Comparison of ENCODE assay signal across 8 mouse cellular contexts in genomic region chr4:153482459-153483338, GRCm38 (mm10). TPM values are rescaled to one million over a fixed set of nuclear protein-coding genes. Genes with fewer than 3 reads are reported as not detected.
A peak's percentile ranks its signal among the peaks of the same experiment; 100 is the strongest.
DNase-seq lines count a peak whose midpoint lies in the region; ATAC-seq and TF ChIP-seq lines count a peak whose summit lies in the region.
"Had no signal": no experiment of that assay in that cellular context is flagged by ENCODE, and none has a peak within 500 bp of the region (broad histone marks: within the 10 kb centered on the region; RNA-seq: fewer than 3 reads in every experiment).

Gene Ajap1 (minus strand): TSS chr4:153482811.

- TF ChIP-seq CTCF in small intestine, adult 2 months (IDR thresholded peaks at IDR 0.05; ENCODE audit: extremely low read depth, insufficient read length, insufficient replicate concordance, low read depth, low read length) = no peak

- no peaks in the 10 kb centered on the region for H3K36me3 ChIP-seq in liver, embryonic 11.5 days (ENCODE audit: control insufficient read depth, insufficient read depth, low read length)
- H3K36me3 ChIP-seq in hindbrain, embryonic 14.5 days (replicated peaks; ENCODE audit: control insufficient read depth, insufficient read depth) = no peaks in the 10 kb centered on the region
- H3K36me3 ChIP-seq in liver, embryonic 13.5 days = no peaks in the 10 kb centered on the region
- H3K36me3 ChIP-seq in small intestine, adult 2 months (ENCODE audit: control insufficient read depth, insufficient read depth, low read length) = no peaks in the 10 kb centered on the region

- H3K27me3 ChIP-seq in liver, embryonic 11.5 days (replicated peaks; ENCODE audit: control insufficient read depth, insufficient read depth, low read length) = peaks cover 71% of the 10 kb centered on the region
- H3K27me3 ChIP-seq in hindbrain, embryonic 14.5 days (ENCODE audit: control insufficient read depth, insufficient read depth, low read length) = no peaks in the 10 kb centered on the region
- peaks cover 82% of the 10 kb centered on the region for H3K27me3 ChIP-seq in liver, embryonic 13.5 days
- peaks cover 19% of the 10 kb centered on the region for H3K27me3 ChIP-seq in small intestine, adult 2 months (ENCODE audit: control insufficient read depth, insufficient read depth, low read length)

- no peaks in the 10 kb centered on the region for H3K9me3 ChIP-seq in liver, embryonic 11.5 days (ENCODE audit: control insufficient read depth, low read length)
- no peaks in the 10 kb centered on the region for H3K9me3 ChIP-seq in hindbrain, embryonic 14.5 days (ENCODE audit: control insufficient read depth, low read length)
- no peaks in the 10 kb centered on the region for H3K9me3 ChIP-seq in liver, embryonic 13.5 days (replicated peaks)

- DNase-seq in liver, embryonic 11.5 days (ENCODE audit: low spot score) = peak; percentile 49
- DNase-seq in liver = no peak
- DNase-seq in embryo, embryonic 9.5 days (ENCODE audit: extremely low spot score) = peak; percentile 80
- peak; percentile 53 for DNase-seq in hindbrain, embryonic 14.5 days (ENCODE audit: low spot score)
- no peak for DNase-seq in liver, embryonic 13.5 days
- no peak for DNase-seq in B cell, adult 2 months

- H3K9ac ChIP-seq in liver, embryonic 11.5 days (ENCODE audit: low read depth, low read length) = no peak within 1 kb of the TSS
- peak within 1 kb of the TSS; percentile 89 for H3K9ac ChIP-seq in hindbrain, embryonic 14.5 days
- H3K9ac ChIP-seq in liver, embryonic 13.5 days = no peak within 1 kb of the TSS

- TF ChIP-seq POLR2A in small intestine, adult 2 months (IDR thresholded peaks at IDR 0.05; ENCODE audit: low read depth, low read length) = no peak

- H3K4me3 ChIP-seq in liver, embryonic 11.5 days (ENCODE audit: low read depth, low read length) = peak within 1 kb of the TSS; percentile 47
- peak within 1 kb of the TSS; percentile 68 for H3K4me3 ChIP-seq in hindbrain, embryonic 14.5 days (replicated peaks; ENCODE audit: low read length)
- H3K4me3 ChIP-seq in liver, embryonic 13.5 days (replicated peaks) = peak within 1 kb of the TSS; percentile 27
- 0 out of 2 replicates have a peak within 1 kb of the TSS, but pooled peaks have one; percentile 8 for H3K4me3 ChIP-seq in small intestine, adult 2 months (ENCODE audit: low read depth, low read length)
- H3K4me3 ChIP-seq: megakaryocyte, embryonic 14.5 days had no signal

- H3K27ac ChIP-seq in liver, embryonic 11.5 days (ENCODE audit: low read depth, low read length) = no peak within 1 kb of the TSS
- peak within 1 kb of the TSS; percentile 87 for H3K27ac ChIP-seq in hindbrain, embryonic 14.5 days
- H3K27ac ChIP-seq in liver, embryonic 13.5 days = no peak within 1 kb of the TSS
- H3K27ac ChIP-seq in small intestine, adult 2 months (ENCODE audit: insufficient read depth, low read depth, low read length) = no peak within 1 kb of the TSS

- no peaks in the 10 kb centered on the region; the same call in 1 of the 2 replicates for H3K4me1 ChIP-seq in liver, embryonic 11.5 days (replicated peaks; ENCODE audit: control insufficient read depth, insufficient read depth, low read length)
- peaks cover 49% of the 10 kb centered on the region for H3K4me1 ChIP-seq in hindbrain, embryonic 14.5 days (replicated peaks; ENCODE audit: control insufficient read depth, insufficient read depth, low read length)
- no peaks in the 10 kb centered on the region for H3K4me1 ChIP-seq in liver, embryonic 13.5 days (replicated peaks)
- no peaks in the 10 kb centered on the region for H3K4me1 ChIP-seq in small intestine, adult 2 months (ENCODE audit: control insufficient read depth, insufficient read depth, insufficient read length, low read length)
- H3K4me1 ChIP-seq: megakaryocyte, embryonic 14.5 days had no signal

- ATAC-seq in liver, embryonic 11.5 days (replicated peaks; ENCODE audit: low FRiP score) = no peak
- peak; percentile 62 for ATAC-seq in hindbrain, embryonic 14.5 days (ENCODE audit: low FRiP score)
- no peak for ATAC-seq in liver, embryonic 13.5 days (ENCODE audit: low read depth)

- WGBS in liver, embryonic 11.5 days = 2% methylated on average over 98 of the region's 114 CpGs
- under 1% methylated on average over 65 of the region's 114 CpGs for WGBS in hindbrain, embryonic 14.5 days
- 2% methylated on average over 112 of the region's 114 CpGs for WGBS in liver, embryonic 13.5 days (ENCODE audit: insufficient replicate concordance)
- WGBS in small intestine, adult 2 months = 4% methylated on average over 109 of the region's 114 CpGs

- peak within 1 kb of the TSS; percentile 62 for H3K4me2 ChIP-seq in liver, embryonic 11.5 days
- H3K4me2 ChIP-seq in hindbrain, embryonic 14.5 days (replicated peaks) = peak within 1 kb of the TSS; percentile 85
- H3K4me2 ChIP-seq in liver, embryonic 13.5 days = peak within 1 kb of the TSS; percentile 40

RNA-seq across cellular contexts. Expression of gene Ajap1, which starts in this region (rescaled TPM):
- 0.21 and 0.58 TPM in 2 replicates for polyA plus RNA-seq in liver, embryonic 11.5 days (2014; fragmentation: Nextera tagmentation; extraction: Ambion mirVana)
- 16.3 and 18.5 TPM in 2 replicates for polyA plus RNA-seq in hindbrain, embryonic 14.5 days (2014; fragmentation: Nextera tagmentation; extraction: Ambion mirVana)
- 0.23 and 0.24 TPM in 2 replicates for polyA plus RNA-seq in liver, embryonic 13.5 days (2015; fragmentation: Nextera tagmentation; extraction: Ambion mirVana)
- polyA plus RNA-seq in small intestine, adult 2 months (2012; rRNA removed) = 0.08 TPM in 1 of 2 replicates, not detected in the other

Comparison
In these comparisons a context has a peak if more than half of its experiments do, and no peak if none do; other contexts are left out.
1. RNA of gene Ajap1 (polyA plus RNA-seq): 16.3 to 18.5 TPM in hindbrain, embryonic 14.5 days; 0.21 to 0.58 TPM in liver, embryonic 11.5 days, 0.23 to 0.24 TPM in liver, embryonic 13.5 days and 0.08 TPM in small intestine, adult 2 months; every median in the first group is over 10 times any median in the second.
2. Peak in DNase-seq, H3K4me3 ChIP-seq and H3K4me2 ChIP-seq in liver, embryonic 11.5 days; RNA of the gene not detected or under 1 TPM.
3. DNase-seq: peak in embryo, embryonic 9.5 days (single experiment) and hindbrain, embryonic 14.5 days (single experiment); none in liver (single experiment), liver, embryonic 13.5 days (single experiment) and B cell, adult 2 months (0 of 2).
4. H3K4me3 ChIP-seq: peak in every context shown above with its lines; median percentile 68 in hindbrain, embryonic 14.5 days; 47 in liver, embryonic 11.5 days; 27 in liver, embryonic 13.5 days; 8 in small intestine, adult 2 months.
5. Peak in every context shown above with its lines, with median percentiles within 50 percentile points of each other: H3K4me2 ChIP-seq.